Mouse (Mus musculus) T-helper 1 cell (primary cell): ENCODE measurements around the gene Gipc1.

Source experiments
- in situ Hi-C: fragments of 300-600 bp; cut with MboI, MseI; formaldehyde crosslinking; loops from one replicate; pipeline ENCODE4 v1.15.1; 2025; ENCODE audit warnings: high pct_unique_total_duplicates

Gipc1 gene

DNA sequence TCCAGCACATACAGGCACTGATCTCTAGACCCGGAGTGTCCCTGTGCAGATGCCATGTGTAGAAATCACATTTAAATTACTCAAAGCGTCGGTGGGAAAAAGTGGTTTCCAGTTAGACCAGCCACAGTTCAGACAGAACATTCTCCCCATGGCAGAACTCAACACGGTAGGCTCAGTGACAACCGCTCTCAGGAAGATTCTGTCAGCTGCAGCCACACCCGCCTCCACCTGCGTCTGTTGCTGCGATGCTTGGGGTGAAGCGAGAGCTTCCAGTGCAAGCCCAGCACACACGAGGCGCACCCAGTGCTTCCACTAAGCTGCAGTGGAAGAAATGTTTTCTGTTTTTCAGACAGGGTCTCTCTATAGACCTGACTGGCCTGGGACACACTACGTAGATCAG lies 27.4 kb downstream of the Gipc1 start:
- in situ Hi-C loops: no loop called here

DNA sequence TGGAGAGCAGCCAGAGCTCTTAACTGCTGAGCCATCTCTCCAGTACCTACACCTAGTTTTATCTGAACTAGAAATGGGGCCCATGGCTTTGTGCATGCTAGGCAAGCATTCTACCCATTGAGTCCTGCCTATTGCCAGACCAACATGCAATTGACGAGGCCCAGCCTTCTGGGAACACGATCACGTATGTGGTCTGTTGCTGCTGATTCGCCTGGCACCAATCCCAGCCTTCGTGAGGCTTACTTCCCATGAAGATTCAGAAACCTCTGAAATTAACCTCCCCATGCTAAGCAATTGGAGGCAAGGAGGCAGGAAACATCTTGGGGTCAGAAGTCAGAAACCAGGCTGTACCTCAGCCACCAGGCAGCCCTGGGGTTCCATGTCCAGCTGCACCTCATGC lies 28.1 kb downstream of the Gipc1 start:
- in situ Hi-C loops: no loop called here

DNA sequence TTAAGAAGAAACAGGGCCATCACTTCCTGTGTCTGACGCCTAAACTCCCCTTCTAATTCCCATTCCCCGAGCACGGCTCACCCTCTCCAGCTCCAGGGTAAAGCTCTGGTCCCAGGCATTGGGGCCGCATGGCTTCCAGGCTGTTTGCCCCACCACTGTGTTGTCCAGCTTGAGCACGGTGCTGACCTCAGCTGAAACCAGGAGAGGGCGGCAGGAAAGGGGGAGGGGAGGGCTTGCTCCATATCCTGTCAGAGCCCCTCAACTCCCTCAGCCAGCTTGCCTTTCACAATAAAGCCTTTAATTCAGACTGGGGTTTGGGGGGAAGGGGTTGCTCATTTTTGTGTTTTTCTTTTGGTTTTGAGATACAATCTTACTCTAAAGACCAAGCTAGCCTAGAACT lies 28.6 kb downstream of the Gipc1 start:
- in situ Hi-C loops: no loop called here

DNA sequence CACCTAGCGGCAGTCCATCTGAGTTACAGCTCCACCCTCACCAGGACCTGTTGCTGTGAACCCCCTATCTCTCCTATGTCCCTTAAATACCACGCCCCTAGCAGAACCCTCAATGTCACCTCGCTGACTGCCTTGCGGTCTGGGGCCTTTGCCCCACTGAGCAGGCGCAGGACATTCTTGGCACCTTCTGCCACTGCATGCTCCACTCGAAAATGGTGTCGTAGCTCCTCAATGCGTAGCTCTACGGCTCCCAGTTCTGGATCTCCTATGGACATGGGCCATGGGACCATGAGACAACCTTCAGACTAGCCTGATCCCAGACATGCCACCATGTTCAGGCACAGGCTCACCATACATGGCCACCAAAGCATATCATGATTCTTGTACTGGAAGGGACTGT lies 32.0 kb downstream of the Gipc1 start:
- in situ Hi-C loops: no loop called here

DNA sequence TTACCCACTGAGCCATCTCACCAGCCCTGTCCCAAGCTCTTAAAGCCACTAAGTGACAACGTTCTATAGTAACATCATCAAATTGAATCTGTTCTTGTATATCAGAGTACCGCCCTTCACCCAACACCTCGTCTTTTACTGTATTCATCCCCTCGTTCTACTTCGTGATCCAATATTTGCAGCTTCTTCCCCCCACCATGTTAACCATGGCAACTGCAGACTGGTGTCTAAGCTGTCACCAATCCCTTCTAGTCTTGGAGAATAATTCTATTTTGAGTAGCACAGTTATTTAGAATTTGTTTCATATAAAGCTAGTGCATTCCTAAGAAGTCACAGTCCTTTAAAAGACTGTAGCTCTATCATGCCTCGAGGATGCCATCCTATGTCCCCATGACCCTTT lies 36.8 kb downstream of the Gipc1 start:
- in situ Hi-C loops: no loop called here

DNA sequence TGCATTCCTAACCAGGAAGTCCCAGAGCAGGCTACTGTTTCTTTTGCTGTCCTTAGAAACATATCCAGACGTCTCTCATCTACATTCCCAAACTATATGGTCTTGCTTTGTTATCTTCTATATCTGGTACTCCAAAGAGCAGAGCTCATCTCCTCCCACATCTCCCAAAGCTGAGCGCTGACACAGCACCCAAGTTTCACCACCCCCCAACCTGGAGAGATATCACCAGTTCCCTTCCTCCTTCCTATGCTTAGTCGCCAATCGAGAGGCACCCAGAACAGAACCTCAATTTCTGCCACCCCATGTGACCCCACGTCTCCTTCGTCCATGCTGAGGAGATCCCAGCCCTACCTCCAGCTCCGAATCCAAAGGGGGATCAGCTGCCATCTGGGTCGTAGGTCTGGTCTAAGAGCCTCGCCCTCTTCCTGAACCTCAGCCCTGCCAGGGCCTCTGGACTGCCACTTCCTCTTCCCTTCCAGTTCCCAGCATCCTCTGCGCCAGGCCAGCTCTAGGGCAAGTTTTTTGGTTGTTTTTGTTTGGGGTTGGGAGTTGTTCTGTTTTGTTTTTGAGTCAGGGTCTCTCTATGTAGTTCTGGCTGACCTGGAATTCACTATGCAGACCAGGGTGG lies 41.2 kb downstream of the Gipc1 start:
- in situ Hi-C loops: no loop called here

DNA sequence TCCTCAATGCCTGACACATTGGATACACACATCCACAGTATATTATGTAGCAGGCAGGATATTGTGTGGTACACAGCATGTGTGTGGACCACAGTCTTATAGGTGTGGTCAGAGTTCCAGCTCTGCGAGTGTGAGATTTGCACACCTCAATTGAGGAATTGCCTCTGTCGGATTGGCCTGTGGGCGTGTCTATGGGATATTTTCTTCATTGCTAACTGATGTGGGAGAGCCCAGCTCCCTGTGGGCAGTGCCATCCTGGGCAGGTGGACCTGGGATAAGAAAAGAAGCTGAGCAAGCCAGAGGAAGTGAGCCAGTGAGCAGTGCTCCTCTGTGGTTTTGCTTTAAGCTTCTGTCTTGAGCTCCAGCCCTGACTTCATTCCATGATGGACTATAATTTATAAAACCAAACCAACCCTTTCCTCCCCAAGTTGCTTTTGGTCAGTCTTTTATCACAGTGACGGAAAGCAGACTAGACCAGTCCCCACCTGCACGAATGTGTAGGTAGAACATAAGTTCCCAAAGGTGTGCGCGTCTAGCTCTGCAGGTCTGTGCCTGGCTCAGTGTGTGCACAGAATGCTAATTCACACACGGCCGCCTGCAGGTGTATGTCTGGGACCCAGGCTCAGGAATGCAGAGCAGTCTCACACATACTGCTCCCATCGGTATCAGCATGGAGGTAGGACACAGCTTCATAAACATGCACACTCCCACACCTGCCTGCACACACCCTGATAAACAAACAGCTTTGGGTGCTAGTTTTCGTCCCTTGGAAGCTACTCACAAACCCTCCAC lies 42.1 kb downstream of the Gipc1 start:
- in situ Hi-C loops: no loop called here

DNA sequence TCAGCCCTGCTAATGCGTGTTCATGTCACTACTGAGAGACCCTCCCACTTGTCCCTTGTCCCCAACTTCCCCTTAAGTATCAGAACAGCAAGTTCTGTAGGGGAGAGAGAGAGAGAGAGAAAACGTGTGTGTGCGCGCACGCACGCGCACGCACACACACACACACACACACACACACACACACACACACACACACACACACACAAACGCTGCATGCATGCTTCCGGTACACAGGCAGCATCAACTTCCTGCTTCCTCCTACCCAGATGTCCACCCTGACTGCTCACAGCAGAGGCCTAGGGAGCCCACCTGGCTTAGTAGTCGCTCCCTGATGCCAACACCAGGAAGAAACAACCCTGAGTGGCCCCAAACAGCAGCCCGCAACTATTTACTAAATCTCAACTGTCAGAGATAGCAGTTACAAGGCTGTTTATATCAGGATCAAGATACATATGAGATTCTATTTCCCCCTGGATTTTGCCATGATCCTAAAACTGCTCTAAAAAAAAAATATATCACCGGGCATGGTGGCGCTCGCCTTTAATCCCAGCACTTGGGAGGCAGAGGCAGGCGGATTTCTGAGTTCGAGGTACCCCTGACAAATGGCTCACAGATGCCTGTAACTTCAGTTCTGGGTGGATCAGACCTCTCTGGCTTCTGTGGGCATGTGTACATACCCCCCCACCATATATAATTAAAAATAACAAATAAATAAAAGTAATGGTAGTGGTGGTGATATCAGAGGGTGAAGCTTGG lies 43.1 kb downstream of the Gipc1 start:
- in situ Hi-C loops: no loop called here

DNA sequence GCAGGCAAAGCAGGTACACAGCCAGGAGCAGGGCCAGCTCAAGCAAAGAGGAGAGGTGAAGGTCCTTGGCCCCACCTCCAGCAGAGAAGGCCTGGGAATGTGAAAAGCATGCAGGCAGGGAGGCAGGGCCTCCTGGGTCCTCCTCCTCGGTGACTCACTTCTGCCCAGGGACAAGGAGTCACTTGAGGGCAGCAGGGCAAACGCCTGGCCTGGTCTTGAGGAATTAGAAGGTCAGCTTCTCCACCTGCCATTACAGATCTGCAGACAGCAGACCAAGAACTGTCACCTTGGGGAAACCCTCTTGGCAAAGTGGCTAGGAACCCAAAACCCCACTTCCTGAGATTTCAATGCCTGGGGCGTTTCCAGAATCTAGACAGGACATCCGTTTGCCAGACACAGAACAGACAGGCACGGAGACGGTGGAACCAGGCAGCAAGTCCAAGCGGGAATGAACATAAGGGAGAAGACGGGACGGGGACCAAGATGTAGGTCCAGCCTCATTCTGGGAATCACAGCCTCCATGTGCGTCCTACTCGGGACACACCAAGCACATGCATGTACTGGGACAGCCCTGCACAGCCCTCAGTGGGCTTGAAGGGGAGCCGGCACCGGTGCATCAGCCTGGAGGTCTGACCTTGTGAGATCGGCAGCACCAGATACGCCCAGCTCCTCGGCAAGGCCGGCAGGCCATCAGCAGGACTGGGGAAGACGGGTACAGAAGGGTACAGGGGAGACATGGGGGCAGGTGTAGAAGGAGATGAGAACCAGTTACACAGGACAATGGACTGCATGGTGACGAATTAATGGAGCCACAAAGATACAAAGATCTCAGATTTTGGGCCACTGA lies 45.1 kb downstream of the Gipc1 start:
- in situ Hi-C loops: no loop called here

DNA sequence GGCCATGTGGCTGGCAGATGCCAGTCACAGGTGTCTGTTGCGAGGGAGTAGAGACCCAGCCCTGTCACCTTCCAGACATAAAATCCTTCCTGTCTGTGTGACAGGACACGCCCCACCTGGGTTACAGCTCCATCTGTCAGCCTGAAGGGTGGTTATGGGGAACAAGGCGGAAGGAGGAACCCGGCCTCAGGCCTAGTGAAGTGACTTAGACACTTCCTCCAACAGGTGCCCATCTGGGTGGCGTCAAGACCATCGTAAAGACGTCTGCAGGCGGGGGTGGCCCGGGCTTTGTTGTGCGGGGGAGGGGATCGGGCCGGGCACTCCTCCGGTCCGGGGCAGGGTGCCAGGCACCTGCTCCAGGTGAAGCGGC lies 45.8 kb downstream of the Gipc1 start:
- in situ Hi-C loops: no loop called here

DNA sequence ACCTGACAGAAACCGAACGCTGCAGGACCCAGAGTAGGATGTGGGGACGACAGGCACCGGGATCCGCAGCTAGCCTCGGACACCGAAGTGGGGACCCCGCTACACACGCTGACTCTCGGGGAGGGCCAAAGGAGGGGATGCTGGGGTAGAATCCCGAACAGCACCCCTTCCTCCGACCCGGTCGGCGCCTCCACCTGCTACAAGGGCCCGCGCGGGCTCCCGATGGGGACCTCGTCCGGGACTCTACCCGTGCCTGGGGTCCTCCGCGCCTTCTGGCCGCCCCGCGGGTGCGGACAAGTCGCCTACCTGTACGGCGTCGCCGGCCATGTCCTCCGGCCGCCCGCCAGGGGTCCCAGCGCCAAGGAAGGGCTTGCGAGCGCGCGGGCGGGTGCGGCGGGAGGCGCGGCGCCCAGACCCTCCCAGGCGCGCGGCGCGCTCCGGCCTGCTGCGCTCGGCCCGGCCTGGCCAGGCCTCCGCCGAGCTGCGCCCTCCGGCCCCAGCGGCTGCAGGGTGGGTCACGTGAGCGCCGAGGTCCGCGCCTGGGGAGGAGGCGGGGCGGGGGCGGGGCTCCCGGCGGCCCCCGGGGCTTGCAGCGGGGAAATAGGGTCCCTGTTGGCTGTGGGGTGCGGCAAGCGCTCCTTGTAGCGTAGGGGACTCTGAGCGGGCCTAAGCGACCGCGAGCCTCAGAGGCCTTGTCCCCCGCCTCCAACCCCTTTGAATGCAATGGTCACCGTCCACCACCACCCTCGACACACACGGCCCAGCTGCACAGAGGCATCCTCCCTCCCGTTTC lies 46.4 kb downstream of the Gipc1 start, which contains the start of gene Pkn1:
Pkn1 (minus strand) TSS at position 519 of the 793 bp plus-strand sequence.
- in situ Hi-C loops: no loop called here

DNA sequence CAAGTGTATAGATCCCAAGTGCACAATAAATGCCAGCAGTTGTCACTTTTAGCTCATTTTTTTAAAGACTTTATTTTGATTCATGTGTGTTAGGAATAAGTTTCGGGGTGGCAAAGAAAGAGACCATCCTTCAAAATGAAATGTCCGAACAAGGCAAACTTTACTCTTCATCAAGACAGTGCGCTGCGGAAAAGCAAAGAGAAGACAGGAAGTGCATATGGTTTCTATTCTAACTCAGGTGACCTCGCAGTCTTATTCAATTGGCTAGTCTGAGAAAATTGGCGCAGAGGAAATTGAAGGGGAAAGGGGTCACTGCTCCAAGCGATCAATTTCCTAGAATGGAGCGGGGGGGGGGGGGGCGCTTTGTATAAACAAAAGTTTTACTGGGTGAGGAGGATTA lies 47.1 kb downstream of the Gipc1 start:
- in situ Hi-C loops: no loop called here

DNA sequence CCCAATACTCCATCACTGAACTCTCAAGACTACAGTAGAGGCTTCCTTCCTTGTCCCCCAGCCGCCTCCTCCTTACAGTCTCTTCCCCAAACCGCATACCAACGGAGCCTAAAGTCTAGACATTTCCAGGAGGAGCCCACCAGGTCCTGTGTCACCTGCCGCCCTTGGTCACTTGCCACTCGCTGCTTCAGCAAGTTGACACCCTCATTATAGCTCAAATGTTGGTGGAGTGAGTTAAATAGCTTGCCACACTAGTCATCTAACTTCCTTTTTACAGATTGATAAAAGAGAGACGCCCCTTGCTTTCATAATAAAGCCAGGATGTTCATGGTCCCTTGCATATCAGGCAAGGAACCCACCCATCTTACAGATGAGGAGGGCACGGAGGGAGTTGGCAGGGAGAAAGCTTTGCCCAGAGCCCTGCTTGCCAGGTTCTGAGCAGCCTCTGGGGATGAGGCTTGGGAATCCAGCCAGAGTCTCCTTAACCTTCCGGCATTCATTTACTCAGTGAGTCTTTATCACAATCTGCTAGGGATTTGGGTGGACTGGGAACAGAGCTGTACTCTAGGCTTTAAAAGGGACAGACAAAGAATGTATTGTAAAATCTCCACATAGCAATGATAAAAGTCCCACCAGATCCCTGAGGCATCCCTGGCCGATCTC lies 48.1 kb downstream of the Gipc1 start:
- in situ Hi-C loops: no loop called here

DNA sequence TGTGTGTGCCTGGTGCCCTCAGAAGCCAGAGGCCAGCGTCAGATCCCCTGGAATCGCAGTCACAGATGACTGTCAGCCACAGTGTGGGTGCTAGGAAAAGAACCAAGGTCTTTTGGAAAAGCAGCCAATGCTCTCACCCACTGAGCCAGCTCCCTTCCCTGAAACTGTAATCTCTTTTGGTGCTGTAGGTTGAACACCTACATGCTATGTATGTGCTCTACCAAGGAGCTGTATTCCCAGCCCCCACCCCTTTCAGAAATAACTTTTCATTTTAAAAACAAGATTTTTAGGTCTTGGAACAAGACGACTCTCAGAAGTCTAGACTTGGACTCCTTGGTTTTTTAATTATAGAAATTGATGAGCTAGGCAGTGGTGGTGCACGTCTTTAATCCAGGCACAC lies 50.9 kb downstream of the Gipc1 start:
- in situ Hi-C loops: no loop called here

DNA sequence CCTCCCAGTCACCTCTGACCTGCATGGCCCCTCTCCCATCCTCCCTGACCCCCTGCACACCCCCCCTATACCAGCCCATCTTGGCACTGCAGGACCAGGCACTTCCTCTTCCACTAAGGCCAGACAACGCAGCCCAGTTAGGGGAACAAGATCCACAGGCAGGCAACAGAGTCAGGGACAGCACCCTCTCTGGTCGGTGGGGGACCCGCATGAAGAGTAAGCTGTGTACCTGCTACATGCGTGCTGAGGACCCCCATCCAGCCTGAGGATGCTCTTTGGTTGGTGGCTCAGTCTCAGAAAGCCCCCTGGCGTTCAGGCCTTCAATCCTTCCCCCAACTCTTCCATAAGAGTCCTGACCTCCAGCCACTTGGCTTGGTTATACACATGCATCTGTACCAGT lies 53.9 kb downstream of the Gipc1 start:
- in situ Hi-C loops: no loop called here

DNA sequence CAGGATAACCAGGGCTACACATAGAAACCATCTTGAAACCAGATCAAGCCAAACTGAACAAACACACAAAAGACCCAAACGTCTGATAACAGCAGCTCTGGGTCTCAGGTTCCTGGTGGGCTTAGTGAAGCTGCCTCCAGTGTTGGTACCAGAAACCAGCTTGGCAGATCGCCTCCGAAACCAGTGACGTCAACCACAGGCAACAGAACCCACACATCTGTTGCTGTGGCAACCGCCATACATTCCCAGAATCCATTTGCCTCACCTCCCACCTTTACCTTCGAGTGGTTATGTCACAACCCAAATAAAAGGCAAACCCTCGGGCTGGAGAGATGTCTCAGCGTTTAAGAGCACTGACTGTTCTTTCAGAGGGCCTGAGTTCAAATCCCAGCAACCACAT lies 55.1 kb downstream of the Gipc1 start:
- in situ Hi-C loops: no loop called here
